ENCODE assay signal across 9 mouse cellular contexts in the genomic region with DNA sequence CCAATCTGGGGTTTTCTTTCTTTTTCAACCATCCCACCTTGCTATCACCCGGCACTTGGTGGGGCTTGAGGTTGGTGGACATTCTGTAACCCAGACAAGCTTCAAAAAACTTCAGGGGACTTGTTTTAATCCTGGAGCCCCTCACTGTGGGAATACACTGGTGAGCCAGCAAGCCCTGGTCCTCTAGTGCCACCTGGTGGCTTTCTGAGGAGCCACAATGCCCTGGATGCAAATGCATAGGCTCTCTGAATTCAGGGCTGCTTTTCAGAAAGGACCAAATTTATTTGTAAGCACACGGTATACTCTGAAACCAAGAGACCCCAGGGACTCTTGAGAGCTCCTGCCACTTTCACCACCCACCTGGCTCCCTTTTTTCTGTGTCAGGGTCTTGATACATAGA. TPM values are rescaled to one million over a fixed set of nuclear protein-coding genes. Genes with fewer than 3 reads are reported as not detected.
DNase-seq lines count a peak whose midpoint lies in the region; ATAC-seq and TF ChIP-seq lines count a peak whose summit lies in the region.
"Had no signal": no experiment of that assay in that cellular context is flagged by ENCODE, and none has a peak within 500 bp of the region (broad histone marks: within the 10 kb centered on the region; RNA-seq: fewer than 3 reads in every experiment).

No protein-coding gene starts in this region.

- WGBS in kidney, adult 2 months, result 13% methylated on average over 2 of the region's 2 CpGs
- WGBS in kidney, embryonic 15.5 days, result 9% methylated on average over 2 of the region's 2 CpGs
- 32% methylated on average over 2 of the region's 2 CpGs for WGBS in forebrain, embryonic 10.5 days
- 26% methylated on average over 2 of the region's 2 CpGs for WGBS in hindbrain, embryonic 12.5 days

- no peak overlapping the region for H3K9ac ChIP-seq in kidney, embryonic 15.5 days
- no peak overlapping the region for H3K9ac ChIP-seq in hindbrain, embryonic 12.5 days

- no peaks in the 10 kb centered on the region for H3K27me3 ChIP-seq in kidney, adult 2 months (replicated peaks; ENCODE audit: control insufficient read depth, insufficient read depth, low read length)
- H3K27me3 ChIP-seq in kidney, embryonic 15.5 days, result no peaks in the 10 kb centered on the region
- H3K27me3 ChIP-seq in forebrain, embryonic 10.5 days (ENCODE audit: poor library complexity, severe bottlenecking), result no peaks in the 10 kb centered on the region
- no peaks in the 10 kb centered on the region for H3K27me3 ChIP-seq in hindbrain, embryonic 12.5 days

- no peak overlapping the region for H3K4me3 ChIP-seq in kidney, adult 2 months (ENCODE audit: insufficient read depth, low read depth, low read length)
- H3K4me3 ChIP-seq in kidney, embryonic 15.5 days (replicated peaks), result no peak overlapping the region
- no peak overlapping the region for H3K4me3 ChIP-seq in forebrain, embryonic 10.5 days
- H3K4me3 ChIP-seq in hindbrain, embryonic 12.5 days, result no peak overlapping the region

- peak; percentile 68 for DNase-seq in kidney, adult 2 months
- peak; percentile 69 to 74 for DNase-seq in adrenal gland, postnatal 36 days
- peak; percentile 71 for DNase-seq in forebrain, embryonic 10.5 days (ENCODE audit: extremely low spot score, low spot score)
- DNase-seq in left cerebral cortex, postnatal 36 days (ENCODE audit: low spot score in 2 of 2), result peak; percentile 71
- DNase-seq in natural killer cell, adult 2 months (ENCODE audit: low spot score in 2 of 2), result peak; percentile 38 to 58
- peak; percentile 72 for DNase-seq in testis, postnatal 10 days (ENCODE audit: low spot score)

- ATAC-seq in kidney, embryonic 15.5 days (replicated peaks; ENCODE audit: low FRiP score), result no peak
- 0 out of 2 replicates have a peak, but pooled peaks have one; percentile 48 for ATAC-seq in hindbrain, embryonic 12.5 days (ENCODE audit: low FRiP score)

- H3K4me1 ChIP-seq in kidney, adult 2 months (ENCODE audit: control insufficient read depth, insufficient read depth, low read length), result no peaks in the 10 kb centered on the region
- no peaks in the 10 kb centered on the region for H3K4me1 ChIP-seq in kidney, embryonic 15.5 days
- no peaks in the 10 kb centered on the region for H3K4me1 ChIP-seq in forebrain, embryonic 10.5 days
- H3K4me1 ChIP-seq in hindbrain, embryonic 12.5 days, result no peaks in the 10 kb centered on the region

- intact Hi-C loops in left cerebral cortex, postnatal 36 days (cut with DNase I), result loop anchor here (5.0 kb wide), 1 partner anchor 95 kb away; no protein-coding TSS in a partner anchor

- H3K9me3 ChIP-seq in kidney, embryonic 15.5 days (replicated peaks), result no peaks in the 10 kb centered on the region
- H3K9me3 ChIP-seq in forebrain, embryonic 10.5 days, result no peaks in the 10 kb centered on the region
- no peaks in the 10 kb centered on the region for H3K9me3 ChIP-seq in hindbrain, embryonic 12.5 days (replicated peaks)

- no peak for TF ChIP-seq POLR2A in kidney, adult 2 months (IDR thresholded peaks at IDR 0.05; ENCODE audit: low read depth, low read length)

- TF ChIP-seq CTCF in kidney, adult 2 months (conservative IDR thresholded peaks at IDR 0.05; ENCODE audit: insufficient read depth, insufficient read length, low read depth, low read length), result peak; percentile 87

- no peak overlapping the region for H3K4me2 ChIP-seq in kidney, embryonic 15.5 days
- H3K4me2 ChIP-seq in hindbrain, embryonic 12.5 days (replicated peaks), result no peak overlapping the region

- no peaks in the 10 kb centered on the region for H3K36me3 ChIP-seq in kidney, adult 2 months (ENCODE audit: control insufficient read depth, insufficient read depth, low read length)
- H3K36me3 ChIP-seq in kidney, embryonic 15.5 days, result peaks cover 44% of the 10 kb centered on the region
- H3K36me3 ChIP-seq in forebrain, embryonic 10.5 days (replicated peaks), result peaks cover 44% of the 10 kb centered on the region
- peaks cover 44% of the 10 kb centered on the region for H3K36me3 ChIP-seq in hindbrain, embryonic 12.5 days

- no peak overlapping the region for H3K27ac ChIP-seq in kidney, adult 2 months (ENCODE audit: insufficient read depth, low read depth, low read length)
- no peak overlapping the region for H3K27ac ChIP-seq in kidney, embryonic 15.5 days
- no peak overlapping the region for H3K27ac ChIP-seq in forebrain, embryonic 10.5 days
- H3K27ac ChIP-seq in hindbrain, embryonic 12.5 days, result no peak overlapping the region
- H3K27ac ChIP-seq: macrophage had no signal

RNA-seq across cellular contexts. Expression of a gene that starts 17.2 kb away (rescaled TPM):
- 6.2 and 6.4 TPM in 2 replicates for polyA plus RNA-seq in kidney, adult 2 months (2012; rRNA removed)
- polyA plus RNA-seq in kidney, embryonic 15.5 days (2015; fragmentation: Nextera tagmentation; extraction: Ambion mirVana), result 10.9 and 12.3 TPM in 2 replicates
- total RNA-seq in adrenal gland, postnatal 36 days (2021), result 10 to 100 TPM; 11.0 to 11.9 TPM
- 14.1 and 17.0 TPM in 2 replicates for polyA plus RNA-seq in forebrain, embryonic 10.5 days (2016; fragmentation: Nextera tagmentation; extraction: Ambion mirVana)
- 21.1 and 23.7 TPM in 2 replicates for polyA plus RNA-seq in hindbrain, embryonic 12.5 days (2016; fragmentation: Nextera tagmentation; extraction: Ambion mirVana)
- total RNA-seq in left cerebral cortex, postnatal 36 days (2021), result 10 to 100 TPM; 12.1 to 13.1 TPM

RNA-seq across cellular contexts. Expression of a gene that starts 23.3 kb away (rescaled TPM):
- polyA plus RNA-seq in kidney, adult 2 months (2012; rRNA removed), result 20.1 and 22.2 TPM in 2 replicates
- polyA plus RNA-seq in kidney, embryonic 15.5 days (2015; fragmentation: Nextera tagmentation; extraction: Ambion mirVana), result 14.9 and 15.3 TPM in 2 replicates
- total RNA-seq in adrenal gland, postnatal 36 days (2021), result 10 to 100 TPM in 1 of 2 experiments, 1 to 10 TPM in 1; 8.8 to 14.1 TPM
- polyA plus RNA-seq in forebrain, embryonic 10.5 days (2016; fragmentation: Nextera tagmentation; extraction: Ambion mirVana), result 2.2 and 2.3 TPM in 2 replicates
- polyA plus RNA-seq in hindbrain, embryonic 12.5 days (2016; fragmentation: Nextera tagmentation; extraction: Ambion mirVana), result 3.7 and 3.8 TPM in 2 replicates
- 100 to 1,000 TPM; 125 to 129 TPM for total RNA-seq in left cerebral cortex, postnatal 36 days (2021)

RNA-seq across cellular contexts. Expression of a gene that starts 31.3 kb away (rescaled TPM):
- polyA plus RNA-seq in kidney, adult 2 months (2012; rRNA removed), result not detected in 2 replicates
- polyA plus RNA-seq in kidney, embryonic 15.5 days (2015; fragmentation: Nextera tagmentation; extraction: Ambion mirVana), result 0.12 and 0.14 TPM in 2 replicates
- total RNA-seq in adrenal gland, postnatal 36 days (2021), result not detected
- 0.14 and 0.47 TPM in 2 replicates for polyA plus RNA-seq in forebrain, embryonic 10.5 days (2016; fragmentation: Nextera tagmentation; extraction: Ambion mirVana)
- polyA plus RNA-seq in hindbrain, embryonic 12.5 days (2016; fragmentation: Nextera tagmentation; extraction: Ambion mirVana), result 3.5 and 4.3 TPM in 2 replicates
- 10 to 100 TPM; 95.4 to 97.9 TPM for total RNA-seq in left cerebral cortex, postnatal 36 days (2021)
